Mouse (Mus musculus) liver, embryonic 14.5 days (tissue): ENCODE measurements around the gene Card14. TPM values are rescaled to one million over a fixed set of nuclear protein-coding genes. Genes with fewer than 3 reads are reported as not detected.

Experiments
- ATAC-seq: fragments of 200-750 bp; cut with Nextera tagmentation; 2 replicates; pipeline ENCODE4 v1.8.0; 2017; ENCODE audit warnings: moderate number of reproducible peaks, mild to moderate bottlenecking, moderate library complexity; ENCODE audit not compliant: insufficient read depth
- DNase-seq, 3 experiments: peaks; one replicate each; pipeline ENCODE4 v3.0.0-alpha.2; 2012 to 2013; ENCODE audit warnings: low read depth in 3 of 3, low spot score in 3 of 3
- H3K27ac ChIP-seq: fragments of 300-500 bp; sonication (generic); 2 replicates; pipeline ENCODE4 v1.5.1; 2014; ENCODE audit warnings: moderate library complexity, mild to moderate bottlenecking, control low read depth, inconsistent platforms
- H3K27me3 ChIP-seq: fragments of 300-500 bp; sonication (generic); 2 replicates; pipeline ENCODE4 v1.6.1; 2014; ENCODE audit warnings: mild to moderate bottlenecking, low read length, moderate library complexity; ENCODE audit not compliant: control insufficient read depth, insufficient read depth
- H3K36me3 ChIP-seq: fragments of 300-500 bp; sonication (generic); replicated peaks from 2 replicates; pipeline ENCODE4 v1.6.1; 2014; ENCODE audit warnings: low read depth; ENCODE audit not compliant: control insufficient read depth, insufficient read depth
- H3K4me1 ChIP-seq, 2 experiments: fragments of 200-500 bp in 1 of 2; fragments of 300-500 bp in 1 of 2; sonication (generic) in 1 of 2; replicated peaks; 2 replicates each; pipeline ENCODE4 v1.6.1; 2012 to 2014; ENCODE audit warnings: antibody characterized with exemption in 1 of 2, inconsistent platforms in 1 of 2, low read length in 1 of 2; ENCODE audit not compliant: control insufficient read depth in 2 of 2, insufficient read depth in 2 of 2
- H3K4me2 ChIP-seq: fragments of 300-500 bp; sonication (generic); 2 replicates; pipeline ENCODE4 v1.6.1; 2014; ENCODE audit warnings: low read depth, mild to moderate bottlenecking, control low read depth, moderate library complexity
- H3K4me3 ChIP-seq, 2 experiments: fragments of 200-500 bp in 1 of 2; fragments of 300-500 bp in 1 of 2; sonication (generic) in 1 of 2; 2 replicates each; pipeline ENCODE4 v1.5.1; 2012 to 2014; ENCODE audit warnings: low read depth in 2 of 2, low read length in 2 of 2, mild to moderate bottlenecking in 2 of 2, control low read depth in 1 of 2, inconsistent platforms in 1 of 2, moderate library complexity in 1 of 2; ENCODE audit not compliant: insufficient read depth in 1 of 2
- H3K9ac ChIP-seq: fragments of 300-500 bp; sonication (generic); replicated peaks from 2 replicates; pipeline ENCODE4 v1.6.1; 2014; ENCODE audit warnings: mild to moderate bottlenecking, control low read depth, moderate library complexity
- H3K9me3 ChIP-seq: fragments of 300-500 bp; sonication (generic); 2 replicates; pipeline ENCODE4 v1.6.1; 2016; ENCODE audit warnings: low read length, mixed read lengths; ENCODE audit not compliant: control insufficient read depth
- CTCF ChIP-seq: IDR thresholded peaks from 2 replicates; pipeline ENCODE4 v1.5.1; 2016; ENCODE audit warnings: antibody characterized with exemption, low read depth, control low read depth
- EP300 ChIP-seq: IDR thresholded peaks from 2 replicates; pipeline ENCODE4 v1.6.1; 2016; ENCODE audit warnings: antibody characterized with exemption, low read depth
- WGBS: fragments of 180-500 bp; shearing (Covaris S2); extraction: QIAGEN DNeasy Blood & Tissue Kit; methylation state at CpG from one replicate; pipeline ENCODE4 v1.1.7; 2014; ENCODE audit not compliant: insufficient replicate concordance; 5-methylcytosine and 5-hydroxymethylcytosine counted together
- polyA plus RNA-seq, 2 experiments: library from polyadenylated mRNA; depleted of rRNA in 1 of 2; stranded (reverse) in 1 of 2; unstranded in 1 of 2; fragments of >200 nt; fragmentation: Nextera tagmentation in 1 of 2; extraction: Ambion mirVana in 1 of 2; gene quantifications; 2 replicates each; pipeline versions ENCODE4 v1.2.1 to v1.2.3; 2012 to 2014

Card14 gene
- polyA plus RNA-seq (2012; rRNA removed) (0.17 and 0.21 TPM in 2 replicates), polyA plus RNA-seq (2014; fragmentation: Nextera tagmentation; extraction: Ambion mirVana) (0.18 and 0.23 TPM in 2 replicates)

DNA sequence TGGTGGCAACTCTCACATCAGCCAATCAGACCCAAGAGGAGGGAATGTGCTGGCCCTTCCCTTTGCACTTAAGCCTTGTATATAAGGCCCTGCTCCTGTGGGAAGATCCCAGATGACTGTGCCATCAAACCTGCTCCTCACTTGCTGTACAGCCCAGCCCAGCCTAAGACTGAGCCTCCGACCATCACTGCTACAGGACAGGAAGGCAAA lies at the start of gene Card14:
Gene Card14 (plus strand): TSS at position 111 of the 210 bp plus-strand sequence.
- Histone ChIP-seq H3K4me2 (no peak within 1 kb of the TSS), H3K9me3 (no peaks in the 10 kb centered on the region), H3K9ac (no peak within 1 kb of the TSS), H3K36me3 (no peaks in the 10 kb centered on the region), H3K27me3 (no peaks in the 10 kb centered on the region), H3K4me3 (no peak within 1 kb of the TSS), H3K4me1 (no peaks in the 10 kb centered on the region), H3K27ac (no peak within 1 kb of the TSS)
- no peak for DNase-seq
- ATAC-seq, result no peak
- TF ChIP-seq EP300, result no peak
- no peak for TF ChIP-seq CTCF
- WGBS, result 45% methylated on average over 1 of the region's 1 CpGs

DNA sequence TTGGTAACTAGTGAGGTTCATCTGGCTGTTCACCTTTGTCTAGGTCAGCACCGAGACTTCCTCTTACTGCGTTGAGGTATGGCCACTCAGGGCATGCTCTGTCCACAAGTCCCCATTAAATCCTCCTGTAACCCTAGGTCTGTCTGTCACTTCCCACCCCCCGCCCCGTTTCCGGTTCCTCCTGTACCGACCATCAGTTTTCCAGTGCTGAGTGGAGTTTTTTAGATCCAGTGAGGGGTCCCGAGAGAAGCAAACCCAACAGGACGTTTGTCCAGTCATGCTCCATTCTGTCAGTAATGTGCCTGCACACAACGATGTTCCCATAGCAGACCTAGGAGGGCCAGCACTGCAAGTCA lies 49.4 kb upstream of the Card14 start:
- TF ChIP-seq EP300 (no peak), CTCF (no peak)
- H3K4me3 ChIP-seq, result 0 out of 4 replicates have a peak overlapping the region, but pooled peaks of 1 of the 2 experiments have one; percentile 1
- 0 out of 4 replicates have a peak, but pooled peaks cover 0 to 2% of the 10 kb centered on the region in 2 experiments for H3K4me1 ChIP-seq
- no peak overlapping the region for H3K9ac ChIP-seq
- peak overlapping the region; percentile 53 for H3K4me2 ChIP-seq
- no peaks in the 10 kb centered on the region for H3K9me3 ChIP-seq
- no peaks in the 10 kb centered on the region for H3K36me3 ChIP-seq
- no peak overlapping the region for H3K27ac ChIP-seq
- no peak for ATAC-seq
- H3K27me3 ChIP-seq, result no peaks in the 10 kb centered on the region
- no peak for DNase-seq
- WGBS, result 40% methylated on average over 9 of the region's 9 CpGs

DNA sequence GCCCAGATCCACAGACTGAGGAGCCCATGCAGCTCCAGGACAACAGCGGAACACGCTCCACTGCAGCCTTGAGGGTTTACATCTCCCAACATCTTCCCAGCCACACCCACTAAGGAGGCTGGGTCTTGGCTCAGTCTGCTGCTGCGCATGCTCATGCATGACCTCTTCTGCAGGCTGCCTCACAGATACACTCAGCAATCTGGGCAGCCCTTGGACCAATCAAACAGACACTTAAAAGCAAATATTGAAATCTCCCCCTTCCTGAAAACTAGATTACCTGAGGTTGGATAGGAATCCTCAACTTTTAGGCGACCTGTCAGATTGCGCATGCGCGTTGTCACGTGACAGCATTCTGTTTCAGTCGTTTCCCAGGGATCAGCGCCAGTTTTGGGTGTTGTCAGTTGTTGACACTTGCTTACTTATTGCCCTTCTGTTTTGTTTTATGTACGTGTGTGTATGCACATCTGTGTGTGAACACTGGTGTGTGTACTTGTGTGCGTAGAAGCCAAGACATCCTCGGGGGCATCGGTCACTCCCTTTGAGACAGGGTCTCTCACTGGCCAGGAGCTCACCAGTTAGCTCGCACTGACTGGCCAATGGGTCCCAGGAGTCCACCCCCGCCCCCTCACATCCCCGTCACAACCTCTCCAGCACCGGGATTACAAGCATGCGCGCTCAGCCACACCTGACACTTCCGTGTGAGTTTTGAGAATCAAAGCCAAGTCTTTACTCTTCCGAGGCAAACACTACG lies 48.8 kb upstream of the Card14 start:
- Histone ChIP-seq H3K9me3 (no peaks in the 10 kb centered on the region), H3K4me3 (peak overlapping the region; percentile 24 to 46), H3K4me2 (peak overlapping the region; percentile 53), H3K4me1 (0 out of 4 replicates have a peak, but pooled peaks cover 0 to 2% of the 10 kb centered on the region in 2 experiments), H3K27ac (no peak overlapping the region), H3K9ac (peak overlapping the region; percentile 28; the same call in 1 of the 2 replicates), H3K36me3 (no peaks in the 10 kb centered on the region), H3K27me3 (no peaks in the 10 kb centered on the region)
- peak; percentile 68 for ATAC-seq
- peak in 2 of 3 experiments; percentile 43 to 49 for DNase-seq
- WGBS, result 57% methylated on average over 23 of the region's 23 CpGs
- no peak for TF ChIP-seq EP300

DNA sequence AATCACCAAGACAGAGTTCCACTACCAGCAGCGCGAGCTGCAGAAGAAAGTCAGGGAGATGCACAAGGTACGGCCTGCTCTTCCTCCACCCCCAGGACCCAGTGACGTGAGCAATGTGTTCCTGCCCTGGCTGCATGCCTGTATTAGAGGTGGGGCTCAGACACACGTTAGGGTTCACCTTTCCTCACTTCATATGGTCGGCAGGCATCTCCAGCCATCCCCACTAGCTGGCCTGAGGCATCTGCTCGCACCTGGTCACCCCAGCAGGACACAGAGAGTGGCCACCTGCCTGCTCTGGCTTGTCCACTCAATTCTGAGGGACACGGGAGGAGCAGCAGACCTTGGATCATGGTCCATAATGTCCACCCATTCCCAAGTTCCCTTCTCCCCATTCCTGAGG lies 47.6 kb upstream of the Card14 start:
- WGBS, result 68% methylated on average over 8 of the region's 8 CpGs
- TF ChIP-seq EP300, result no peak
- no peak for TF ChIP-seq CTCF
- Histone ChIP-seq H3K27me3 (no peaks in the 10 kb centered on the region), H3K27ac (no peak overlapping the region), H3K4me2 (no peak overlapping the region), H3K9ac (no peak overlapping the region), H3K4me1 (0 out of 4 replicates have a peak, but pooled peaks cover 0 to 2% of the 10 kb centered on the region in 2 experiments), H3K9me3 (no peaks in the 10 kb centered on the region), H3K4me3 (no peak overlapping the region), H3K36me3 (no peaks in the 10 kb centered on the region)
- DNase-seq (no peak), ATAC-seq (no peak)

DNA sequence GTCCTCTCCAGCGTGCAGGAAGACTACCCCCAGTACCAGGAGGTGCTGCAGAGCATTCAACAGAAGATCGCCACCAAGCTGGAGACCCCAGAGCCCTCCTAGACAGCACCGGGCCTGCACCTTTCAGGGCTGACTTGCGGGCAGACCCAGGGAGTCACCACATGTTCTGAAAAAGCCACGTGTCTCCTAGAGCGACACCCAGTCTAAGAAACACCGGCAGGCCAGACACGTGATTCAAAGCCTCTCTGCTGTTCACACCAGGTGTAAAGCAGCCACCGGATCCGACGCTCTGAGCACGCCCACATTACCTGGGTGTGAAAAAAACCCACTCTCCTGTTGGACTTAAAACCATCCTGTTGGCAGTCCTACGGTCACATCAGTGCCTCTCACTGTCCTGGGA lies 43.2 kb upstream of the Card14 start:
- 73% methylated on average over 13 of the region's 13 CpGs for whole genome bisulfite sequencing
- H3K4me3 ChIP-seq, result no peak overlapping the region
- no peak for TF ChIP-seq CTCF
- TF ChIP-seq EP300, result no peak
- DNase-seq, result no peak
- no peaks in the 10 kb centered on the region for H3K36me3 ChIP-seq
- H3K27ac ChIP-seq, result no peak overlapping the region
- H3K9me3 ChIP-seq, result no peaks in the 10 kb centered on the region
- no peaks in the 10 kb centered on the region for H3K27me3 ChIP-seq
- no peak overlapping the region for H3K4me2 ChIP-seq
- H3K9ac ChIP-seq, result no peak overlapping the region
- no peak for ATAC-seq
- peaks cover 0 to 11% of the 10 kb centered on the region in 2 experiments; a peak in 2 of 4 replicates for H3K4me1 ChIP-seq
